Mouse (Mus musculus) thymus, adult 2 months (tissue): ENCODE data around the gene Fam149b. TPM values are rescaled to one million over a fixed set of nuclear protein-coding genes. Genes with fewer than 3 reads are reported as not detected.

ENCODE experiments used
- DNase-seq: peaks from one replicate; pipeline ENCODE4 v3.0.0; 2021
- H3K27ac ChIP-seq: fragments of 200-500 bp; 2 replicates; pipeline ENCODE4 v1.5.1; 2012; ENCODE audit warnings: low read length, control low read depth; ENCODE audit not compliant: control insufficient read depth, insufficient read depth
- H3K27me3 ChIP-seq: fragments of 200-500 bp; 2 replicates; pipeline ENCODE4 v1.6.1; 2012; ENCODE audit warnings: mild to moderate bottlenecking, low read length, moderate library complexity, mixed read lengths; ENCODE audit not compliant: control insufficient read depth, insufficient read depth
- H3K36me3 ChIP-seq: fragments of 200-500 bp; 2 replicates; pipeline ENCODE4 v1.6.1; 2012; ENCODE audit warnings: mild to moderate bottlenecking, low read length, moderate library complexity; ENCODE audit not compliant: control insufficient read depth, insufficient read depth
- H3K4me1 ChIP-seq: fragments of 200-500 bp; replicated peaks from 2 replicates; pipeline ENCODE4 v1.6.1; 2012; ENCODE audit warnings: low read length; ENCODE audit not compliant: control insufficient read depth, insufficient read depth
- H3K4me3 ChIP-seq: fragments of 200-500 bp; 2 replicates; pipeline ENCODE4 v1.5.1; 2012; ENCODE audit warnings: mild to moderate bottlenecking, low read length, control low read depth, moderate library complexity; ENCODE audit not compliant: control insufficient read depth, insufficient read depth
- CTCF ChIP-seq: fragments of 200-500 bp; IDR thresholded peaks from 2 replicates; pipeline ENCODE4 v1.5.1; 2012; ENCODE audit warnings: mild to moderate bottlenecking, control low read depth, low read length, moderate library complexity, borderline replicate concordance; ENCODE audit not compliant: control insufficient read depth, poor library complexity, insufficient read depth; ENCODE audit errors: extremely low read depth
- POLR2A ChIP-seq: fragments of 200-500 bp; IDR thresholded peaks from 2 replicates; pipeline ENCODE4 v1.6.1; 2012; ENCODE audit warnings: mild to moderate bottlenecking, low read length, control low read depth, moderate library complexity; ENCODE audit not compliant: control insufficient read depth, poor library complexity, insufficient read depth; ENCODE audit errors: extremely low read depth
- WGBS: fragments of 180-500 bp; shearing (Covaris S2); methylation state at CpG from one replicate; pipeline ENCODE4 v1.1.7; 2018; 5-methylcytosine and 5-hydroxymethylcytosine counted together
- polyA plus RNA-seq: library from polyadenylated mRNA; depleted of rRNA; stranded (reverse); fragments of >200 nt; gene quantifications from 2 replicates; pipeline ENCODE4 v1.2.3, GENCODE M21; 2012

Gene Fam149b
- polyA plus RNA-seq, 1 experiment = 34.5 TPM

GRCm38 (mm10) chr14:20379753-20380430, 31.9 kb downstream of the Fam149b start:
- WGBS = 38% methylated on average over 9 of the region's 9 CpGs

GRCm38 (mm10) chr14:20388441-20389129, 40.6 kb downstream of the Fam149b start, which contains the start of gene Dnajc9:
Dnajc9 (minus strand) TSS chr14:20388910.
- H3K27me3 ChIP-seq = no peaks in the 10 kb centered on the region
- H3K4me1 ChIP-seq = peaks cover 13% of the 10 kb centered on the region; the same call in 1 of the 2 replicates
- peak within 1 kb of the TSS; percentile 88 for H3K27ac ChIP-seq
- peak; percentile 96 for DNase-seq
- TF ChIP-seq CTCF (peak; percentile 49; the same call in 1 of the 2 replicates), POLR2A (0 out of 2 replicates have a peak, but pooled peaks have one; percentile 45)
- H3K4me3 ChIP-seq = peak within 1 kb of the TSS; percentile 95
- H3K36me3 ChIP-seq = peaks cover 20% of the 10 kb centered on the region
- WGBS = under 1% methylated on average over 59 of the region's 59 CpGs

More at GRCm38 (mm10) chr14:20379753-20380430, 31.9 kb downstream of the Fam149b start:
- Histone ChIP-seq H3K4me1 (peaks cover 11% of the 10 kb centered on the region), H3K27me3 (no peaks in the 10 kb centered on the region), H3K36me3 (peaks cover 22% of the 10 kb centered on the region), H3K4me3 (no peak overlapping the region), H3K27ac (peak overlapping the region; percentile 78)
- no peak for TF ChIP-seq POLR2A
- no peak for DNase-seq

GRCm38 (mm10) chr14:20389446-20390079, 41.6 kb downstream of the Fam149b start:
- no peak for DNase-seq
- H3K4me3 ChIP-seq = no peak overlapping the region
- H3K36me3 ChIP-seq = peaks cover 17% of the 10 kb centered on the region
- H3K4me1 ChIP-seq = peaks cover 13% of the 10 kb centered on the region; the same call in 1 of the 2 replicates
- H3K27me3 ChIP-seq = no peaks in the 10 kb centered on the region
- no peak overlapping the region; the same call in 1 of the 2 replicates for H3K27ac ChIP-seq
- TF ChIP-seq POLR2A = no peak
- no peak for TF ChIP-seq CTCF
- 93% methylated on average over 8 of the region's 8 CpGs for WGBS

- H3K4me3 ChIP-seq = no peak overlapping the region
- no peaks in the 10 kb centered on the region for H3K27me3 ChIP-seq
- TF ChIP-seq CTCF (no peak), POLR2A (no peak)
- H3K36me3 ChIP-seq = peaks cover 3% of the 10 kb centered on the region; the same call in 1 of the 2 replicates
- peaks cover 6% of the 10 kb centered on the region; the same call in 1 of the 2 replicates for H3K4me1 ChIP-seq
- H3K27ac ChIP-seq = no peak overlapping the region
- DNase-seq = no peak
- WGBS = 85% methylated on average over 4 of the region's 4 CpGs
Observed at GRCm38 (mm10) chr14:20392326-20392725, 44.4 kb downstream of the Fam149b start.

GRCm38 (mm10) chr14:20393205-20393913, 45.4 kb downstream of the Fam149b start, which contains the start of gene Mrps16:
Mrps16 (minus strand) TSS chr14:20393634.
- peak; percentile 76 for TF ChIP-seq POLR2A
- peak; percentile 99 for TF ChIP-seq CTCF
- peak; percentile 91 for DNase-seq
- under 1% methylated on average over 68 of the region's 68 CpGs for WGBS

GRCm38 (mm10) chr14:20397220-20397619, 49.3 kb downstream of the Fam149b start:
- no peak overlapping the region for H3K4me3 ChIP-seq
- TF ChIP-seq POLR2A (no peak), CTCF (no peak)
- WGBS = 93% methylated on average over 9 of the region's 9 CpGs
- H3K27ac ChIP-seq = no peak overlapping the region
- no peak for DNase-seq
- peaks cover 4% of the 10 kb centered on the region; the same call in 1 of the 2 replicates for H3K4me1 ChIP-seq
- H3K27me3 ChIP-seq = no peaks in the 10 kb centered on the region
- no peaks in the 10 kb centered on the region for H3K36me3 ChIP-seq

More at GRCm38 (mm10) chr14:20393205-20393913, 45.4 kb downstream of the Fam149b start, which contains the start of gene Mrps16:
- H3K4me1 ChIP-seq = peaks cover 6% of the 10 kb centered on the region; the same call in 1 of the 2 replicates
- H3K36me3 ChIP-seq = peaks cover 3% of the 10 kb centered on the region; the same call in 1 of the 2 replicates
- peak within 1 kb of the TSS; percentile 85 for H3K4me3 ChIP-seq
- H3K27me3 ChIP-seq = no peaks in the 10 kb centered on the region
- peak within 1 kb of the TSS; percentile 1; the same call in 1 of the 2 replicates for H3K27ac ChIP-seq
